Mouse (Mus musculus) erythroblast, embryonic 14.5 days (primary cell): ENCODE results near the gene S100a16. TPM values are rescaled to one million over a fixed set of nuclear protein-coding genes. Genes with fewer than 3 reads are reported as not detected.

Experiments
- H3K27me3 ChIP-seq: 2 replicates; pipeline ENCODE4 v1.6.1; 2012; ENCODE audit warnings: inconsistent platforms; ENCODE audit not compliant: control insufficient read depth
- H3K36me3 ChIP-seq: 2 replicates; pipeline ENCODE4 v1.6.1; 2012; ENCODE audit warnings: mild to moderate bottlenecking, inconsistent platforms; ENCODE audit not compliant: control insufficient read depth
- H3K4me1 ChIP-seq: 2 replicates; pipeline ENCODE4 v1.6.1; 2012; ENCODE audit warnings: inconsistent platforms; ENCODE audit not compliant: control insufficient read depth
- H3K4me3 ChIP-seq: replicated peaks from 2 replicates; pipeline ENCODE3; 2012; ENCODE audit warnings: moderate library complexity, mild to moderate bottlenecking, inconsistent platforms
- H3K9me3 ChIP-seq: 2 replicates; pipeline ENCODE4 v1.6.1; 2012; ENCODE audit warnings: low read length, inconsistent platforms, mixed read lengths; ENCODE audit not compliant: control insufficient read depth
- GATA1 ChIP-seq: IDR thresholded peaks from 2 replicates; pipeline ENCODE4 v1.6.1; 2012; ENCODE audit warnings: low read length, inconsistent platforms, mixed read lengths
- TAL1 ChIP-seq: IDR thresholded peaks from 3 replicates; pipeline ENCODE4 v1.6.1; 2012; ENCODE audit warnings: low read length, inconsistent platforms, mixed read lengths
- polyA plus RNA-seq: library from polyadenylated mRNA; stranded (reverse); fragments of >175 nt; gene quantifications from 2 replicates; pipeline ENCODE4 v1.2.3, GENCODE M21; 2012

S100a16 gene
- polyA plus RNA-seq, 1 experiment: 0.51 TPM

DNA sequence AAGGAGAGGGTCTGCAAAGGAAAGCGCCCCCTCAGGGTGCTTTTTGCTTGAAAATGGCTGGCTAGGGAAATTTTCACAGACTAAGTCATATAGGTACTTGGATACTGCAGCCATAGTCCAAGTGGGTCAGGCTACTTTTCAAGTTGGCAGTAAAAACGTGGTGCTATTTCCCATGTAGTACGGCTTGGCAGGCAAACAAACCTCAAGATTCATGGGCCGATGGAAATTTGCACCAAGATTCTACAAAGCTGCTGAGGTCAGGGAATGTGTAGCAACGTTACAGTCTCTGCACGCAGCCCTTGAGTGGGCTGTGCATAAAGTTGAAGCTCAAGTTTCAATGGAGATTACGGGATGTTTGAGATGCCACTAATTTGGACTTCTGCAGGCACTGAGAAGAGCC lies 42.4 kb downstream of the S100a16 start:
- no peak overlapping the region for H3K4me3 ChIP-seq
- H3K4me1 ChIP-seq: no peaks in the 10 kb centered on the region
- TF ChIP-seq GATA1: no peak
- TF ChIP-seq TAL1: no peak
- no peaks in the 10 kb centered on the region for H3K9me3 ChIP-seq
- no peaks in the 10 kb centered on the region for H3K27me3 ChIP-seq
- no peaks in the 10 kb centered on the region for H3K36me3 ChIP-seq

DNA sequence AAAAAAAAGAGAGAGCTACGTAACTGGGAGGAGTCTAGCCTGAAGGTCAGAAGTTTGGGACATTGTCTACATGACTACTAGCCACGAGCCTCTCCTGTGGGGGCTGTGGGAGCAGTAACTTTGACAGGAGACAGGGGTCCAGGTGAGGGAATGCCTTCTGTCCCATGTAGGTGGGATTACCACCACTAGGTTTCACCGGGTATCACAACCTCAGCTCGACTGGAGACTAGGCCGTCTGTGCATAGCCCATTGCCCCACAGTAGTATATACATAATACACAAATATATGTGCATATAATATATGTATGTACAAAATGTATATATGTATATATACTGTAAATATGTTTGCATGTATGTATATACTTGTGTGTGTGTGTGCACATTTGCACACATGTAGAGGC lies 44.1 kb downstream of the S100a16 start:
- Histone ChIP-seq H3K4me1 (no peaks in the 10 kb centered on the region), H3K27me3 (no peaks in the 10 kb centered on the region), H3K9me3 (no peaks in the 10 kb centered on the region), H3K36me3 (no peaks in the 10 kb centered on the region), H3K4me3 (no peak overlapping the region)
- TF ChIP-seq TAL1 (no peak), GATA1 (no peak)

DNA sequence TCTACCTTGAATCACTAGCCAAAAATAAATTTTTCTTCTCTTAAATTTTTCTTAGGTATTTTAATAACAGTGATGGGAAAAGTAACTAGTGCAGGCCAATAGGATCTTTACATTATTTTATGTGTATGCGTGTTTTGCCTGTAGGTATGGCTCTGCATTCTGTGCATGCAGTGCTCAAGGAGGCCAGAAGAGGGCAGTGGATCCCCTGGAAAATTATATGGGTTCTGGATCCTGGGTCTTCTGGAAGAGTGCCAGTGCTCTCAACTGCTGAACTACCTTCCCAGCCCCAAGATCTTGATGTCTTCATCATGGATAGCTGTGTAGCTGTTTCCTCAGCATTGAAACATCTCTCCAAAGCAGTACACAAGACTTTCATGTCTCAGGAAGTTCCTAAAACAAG lies 45.1 kb downstream of the S100a16 start:
- TF ChIP-seq TAL1: no peak
- TF ChIP-seq GATA1: no peak
- Histone ChIP-seq H3K36me3 (no peaks in the 10 kb centered on the region), H3K27me3 (no peaks in the 10 kb centered on the region), H3K4me3 (no peak overlapping the region), H3K9me3 (no peaks in the 10 kb centered on the region), H3K4me1 (no peaks in the 10 kb centered on the region)

DNA sequence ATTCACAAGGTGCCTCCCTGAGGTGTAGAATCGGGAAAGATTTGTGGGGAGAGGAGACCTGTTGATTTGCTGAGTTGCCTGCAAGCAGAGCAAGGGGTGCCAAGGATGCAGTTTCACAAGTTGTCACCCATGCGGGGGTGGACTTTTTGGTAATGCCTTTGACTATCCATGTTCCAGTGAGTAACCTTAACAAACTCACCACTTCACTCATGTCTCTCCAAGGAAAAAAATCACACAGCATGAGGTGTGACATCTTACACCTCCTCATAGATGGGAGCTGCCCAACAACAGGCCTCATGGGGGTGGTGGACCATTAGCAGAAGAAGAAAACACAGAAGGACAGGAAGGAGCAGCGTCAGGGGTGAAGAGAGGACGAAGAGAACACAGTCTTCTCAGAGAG lies 45.5 kb downstream of the S100a16 start:
- H3K27me3 ChIP-seq: no peaks in the 10 kb centered on the region

DNA sequence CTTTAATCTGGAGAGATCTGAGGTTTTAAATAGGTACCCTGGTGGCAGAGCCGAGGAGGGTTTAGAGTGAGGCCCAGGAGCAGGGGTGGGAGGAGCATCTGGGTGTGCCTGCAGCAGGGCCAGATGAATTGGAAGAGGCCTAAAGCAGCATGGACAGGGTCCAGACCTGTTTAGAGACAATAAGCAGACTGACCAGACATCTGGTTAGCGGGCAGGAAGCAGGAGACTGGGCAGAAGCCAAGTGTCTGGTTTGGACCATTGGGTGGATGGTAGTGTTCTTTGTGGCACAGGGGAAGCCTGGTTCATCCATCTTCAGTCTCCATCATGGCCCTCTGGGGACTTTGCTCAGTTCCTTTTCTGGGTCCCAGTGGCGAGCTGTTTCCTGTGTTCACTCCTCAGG lies 46.8 kb downstream of the S100a16 start:
- Histone ChIP-seq H3K4me3 (no peak overlapping the region), H3K36me3 (no peaks in the 10 kb centered on the region), H3K4me1 (no peaks in the 10 kb centered on the region), H3K27me3 (no peaks in the 10 kb centered on the region), H3K9me3 (no peaks in the 10 kb centered on the region)
- TF ChIP-seq TAL1 (no peak), GATA1 (no peak)

More for the DNA sequence above, 45.5 kb downstream of the S100a16 start:
- TF ChIP-seq TAL1 (no peak), GATA1 (no peak)
- H3K4me1 ChIP-seq: no peaks in the 10 kb centered on the region
- H3K36me3 ChIP-seq: no peaks in the 10 kb centered on the region
- H3K4me3 ChIP-seq: no peak overlapping the region
- H3K9me3 ChIP-seq: no peaks in the 10 kb centered on the region

DNA sequence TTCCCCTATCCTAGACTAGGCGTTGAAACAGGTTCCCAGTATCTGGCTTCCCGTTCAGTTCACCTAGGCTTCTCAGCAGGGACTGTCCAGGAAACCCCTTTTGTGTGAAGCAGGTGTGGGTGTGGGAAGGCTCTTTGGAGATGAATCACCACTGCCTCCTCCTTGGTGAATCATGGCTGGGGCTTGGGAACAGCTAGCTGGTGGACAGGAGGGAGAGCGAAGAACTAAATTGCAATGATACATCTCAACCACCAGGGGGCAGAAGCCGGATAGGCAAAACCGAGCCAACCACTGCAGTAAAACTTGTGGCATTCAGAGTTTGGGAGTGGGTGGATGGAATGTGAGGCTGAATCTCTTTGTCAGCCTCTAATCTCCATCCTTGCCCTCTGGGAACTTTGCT lies 48.5 kb downstream of the S100a16 start:
- no peak overlapping the region for H3K4me3 ChIP-seq
- H3K27me3 ChIP-seq: no peaks in the 10 kb centered on the region
- no peak for TF ChIP-seq TAL1
- TF ChIP-seq GATA1: no peak
- no peaks in the 10 kb centered on the region for H3K9me3 ChIP-seq
- H3K4me1 ChIP-seq: no peaks in the 10 kb centered on the region
- no peaks in the 10 kb centered on the region for H3K36me3 ChIP-seq

DNA sequence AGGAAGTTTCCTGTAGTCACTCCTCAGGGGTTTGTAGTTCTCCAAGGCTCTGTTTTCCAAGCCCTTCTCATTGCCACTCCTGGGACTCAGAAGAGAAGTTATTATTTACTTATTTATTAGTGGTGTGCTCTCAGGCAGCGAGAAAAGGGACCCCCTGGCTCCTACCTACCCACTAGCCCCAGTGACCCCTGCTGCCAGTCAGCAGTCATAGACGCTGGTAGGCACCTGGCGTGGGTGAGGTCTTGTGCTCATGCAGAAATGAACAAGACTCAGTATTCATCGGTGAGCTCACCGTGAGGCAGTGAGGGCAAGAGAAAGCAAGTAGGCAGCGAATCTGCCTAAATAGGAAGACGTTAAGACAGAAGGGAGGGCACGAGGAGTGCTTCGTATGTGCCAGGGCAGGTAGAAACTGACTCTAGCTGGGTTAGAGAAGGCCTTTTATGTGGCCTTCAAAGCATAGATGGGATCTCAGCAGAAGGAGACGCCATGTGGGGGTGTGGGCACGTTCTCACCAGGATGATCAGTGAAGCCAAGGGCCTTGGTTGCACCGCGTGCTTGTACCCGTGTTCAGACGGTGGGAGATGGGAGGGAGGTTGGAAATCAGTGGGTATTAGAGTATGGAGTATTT lies 49.1 kb downstream of the S100a16 start:
- no peaks in the 10 kb centered on the region for H3K27me3 ChIP-seq
- no peak for TF ChIP-seq TAL1
- no peak for TF ChIP-seq GATA1
- no peak overlapping the region for H3K4me3 ChIP-seq
- H3K4me1 ChIP-seq: no peaks in the 10 kb centered on the region
- no peaks in the 10 kb centered on the region for H3K9me3 ChIP-seq
- H3K36me3 ChIP-seq: no peaks in the 10 kb centered on the region

DNA sequence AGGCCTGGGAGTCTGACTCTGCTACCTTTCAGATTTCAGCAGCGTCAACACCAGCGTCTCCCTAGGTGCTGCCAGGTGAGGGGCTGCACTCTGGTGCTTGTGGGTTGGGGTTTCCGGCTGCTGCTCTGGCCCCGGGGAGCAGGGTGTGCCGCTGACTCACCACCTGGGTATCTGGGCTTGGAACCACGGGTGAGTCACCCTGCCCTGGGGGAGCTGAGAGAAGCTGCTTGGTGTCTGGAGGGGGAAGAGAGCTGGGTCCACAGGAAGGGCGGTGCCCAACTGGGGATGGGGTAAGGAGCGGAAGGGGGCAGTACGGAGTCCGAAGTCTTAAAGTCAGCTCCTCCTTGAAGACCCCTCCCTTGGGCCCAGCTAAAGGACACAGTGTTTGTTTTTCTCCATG lies 49.9 kb downstream of the S100a16 start:
- H3K27me3 ChIP-seq: no peaks in the 10 kb centered on the region
- TF ChIP-seq GATA1 (no peak), TAL1 (no peak)
- H3K9me3 ChIP-seq: no peaks in the 10 kb centered on the region
- H3K4me1 ChIP-seq: no peaks in the 10 kb centered on the region
- H3K36me3 ChIP-seq: no peaks in the 10 kb centered on the region
- no peak overlapping the region for H3K4me3 ChIP-seq

DNA sequence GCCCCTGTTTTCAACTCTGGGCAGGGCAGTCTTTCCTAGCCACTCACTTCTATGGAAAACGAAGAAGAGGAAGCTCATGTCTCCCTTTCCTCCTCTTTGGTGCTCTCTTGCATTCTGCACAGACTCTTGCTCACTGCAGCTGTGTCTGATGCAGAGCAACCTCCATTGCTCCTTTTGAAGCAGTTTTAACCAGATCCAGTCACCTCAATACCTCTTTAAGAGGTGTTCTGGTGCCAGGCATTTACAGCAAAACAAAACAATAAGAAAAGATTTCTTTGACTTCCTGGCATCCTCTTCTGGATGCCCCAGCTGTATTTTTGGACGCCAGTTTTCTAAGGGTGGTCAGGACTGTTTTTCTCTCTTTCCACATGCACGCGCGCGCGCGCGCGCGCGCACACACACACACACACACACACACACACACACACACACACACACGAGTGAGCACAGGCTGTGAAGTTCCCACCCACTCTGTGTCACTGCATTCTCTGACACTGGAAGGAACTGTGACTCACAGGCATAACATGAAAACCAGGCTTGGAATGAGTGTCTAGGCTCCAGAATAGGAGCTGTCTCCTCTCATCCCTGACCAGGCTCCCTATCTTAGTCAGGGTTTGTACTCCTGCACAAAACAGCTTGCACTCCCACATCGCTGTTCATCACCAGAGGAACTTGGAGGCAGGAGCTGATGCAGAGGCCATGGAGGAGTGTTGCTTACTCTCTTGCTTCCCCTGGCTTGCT lies 50.5 kb downstream of the S100a16 start:
- Histone ChIP-seq H3K9me3 (no peaks in the 10 kb centered on the region), H3K4me1 (no peaks in the 10 kb centered on the region), H3K36me3 (no peaks in the 10 kb centered on the region), H3K27me3 (no peaks in the 10 kb centered on the region), H3K4me3 (no peak overlapping the region)
- TF ChIP-seq GATA1 (no peak), TAL1 (no peak)

DNA sequence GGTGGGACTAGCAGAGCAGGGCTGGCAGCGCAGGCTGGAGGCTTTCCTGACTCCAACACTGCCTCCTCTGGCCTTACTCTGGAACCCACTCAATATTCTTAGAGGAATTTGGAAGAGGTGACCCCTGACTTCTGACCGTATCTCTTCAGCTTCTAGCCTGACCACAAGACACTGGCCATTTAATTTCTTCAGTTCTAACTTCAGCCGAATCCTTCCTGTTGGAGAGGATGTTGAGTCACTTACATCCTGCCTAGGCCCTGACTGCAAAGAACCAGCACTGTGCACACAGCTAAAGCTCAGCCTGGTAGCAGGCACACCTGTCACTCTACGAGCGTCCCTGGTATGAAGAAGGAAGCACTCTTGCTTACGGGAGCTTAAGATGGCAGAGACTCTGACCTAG lies 52.3 kb downstream of the S100a16 start:
- Histone ChIP-seq H3K9me3 (no peaks in the 10 kb centered on the region), H3K27me3 (no peaks in the 10 kb centered on the region), H3K36me3 (no peaks in the 10 kb centered on the region), H3K4me3 (no peak overlapping the region), H3K4me1 (no peaks in the 10 kb centered on the region)
- TF ChIP-seq TAL1 (no peak), GATA1 (no peak)
